Mouse (Mus musculus): ENCODE data around the gene Slc25a28.

GRCm38 (mm10) chr19:43674316-43674689 lies 378 bp downstream of the Slc25a28 start:
- TF ChIP-seq CTCF (IDR thresholded peaks at IDR 0.05; ENCODE audit: control insufficient read depth, insufficient read depth, insufficient read length) (no peak), USF1 (IDR thresholded peaks at IDR 0.05; ENCODE audit: low read depth) (no peak), MYOG (IDR thresholded peaks at IDR 0.05; ENCODE audit: control insufficient read depth, extremely low read depth, insufficient read length) (no peak), MAX (IDR thresholded peaks at IDR 0.05) (no peak), FOSL1 (IDR thresholded peaks at IDR 0.05; ENCODE audit: insufficient read depth, low read length, poor library complexity, severe bottlenecking) (no peak), CEBPB (IDR thresholded peaks at IDR 0.05; ENCODE audit: low read depth) (no peak)

All from C2C12 (cell line).